Mouse (Mus musculus) frontal cortex, postnatal 10 days (tissue): Measurements from ENCODE around the gene Lrrc49.

Experiments
- DNase-seq, 2 experiments: peaks; one replicate each; pipeline ENCODE4 v3.0.0; 2022; ENCODE audit warnings: low spot score in 2 of 2, mixed read lengths in 1 of 2

Gene Lrrc49

GRCm38 (mm10) chr9:60687891-60688324, at the start of gene Lrrc49:
TSS of gene Lrrc49 (minus strand) at chr9:60688158.
- peak; percentile 83 to 89 for DNase-seq

DNA sequence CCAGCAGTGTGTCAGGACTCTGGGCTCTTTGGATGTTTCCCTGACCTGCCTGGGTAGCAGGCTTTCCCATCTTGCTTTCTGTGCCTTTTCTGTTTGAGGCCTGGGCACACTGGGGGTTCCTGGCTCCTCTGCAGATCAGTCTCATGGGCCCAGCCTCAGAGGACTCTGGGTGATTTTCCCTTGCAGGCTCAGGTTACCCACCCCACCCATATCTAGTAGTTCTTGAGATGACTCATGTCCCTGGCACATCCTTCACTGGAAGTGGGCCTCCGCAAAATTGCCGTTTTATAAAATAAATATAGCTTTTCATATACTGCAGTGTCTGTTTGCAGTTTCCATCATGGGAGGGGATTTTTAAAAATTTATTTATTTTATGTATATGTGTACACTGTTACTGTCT, 46.4 kb upstream of the Lrrc49 start:
- no peak for DNase-seq

DNA sequence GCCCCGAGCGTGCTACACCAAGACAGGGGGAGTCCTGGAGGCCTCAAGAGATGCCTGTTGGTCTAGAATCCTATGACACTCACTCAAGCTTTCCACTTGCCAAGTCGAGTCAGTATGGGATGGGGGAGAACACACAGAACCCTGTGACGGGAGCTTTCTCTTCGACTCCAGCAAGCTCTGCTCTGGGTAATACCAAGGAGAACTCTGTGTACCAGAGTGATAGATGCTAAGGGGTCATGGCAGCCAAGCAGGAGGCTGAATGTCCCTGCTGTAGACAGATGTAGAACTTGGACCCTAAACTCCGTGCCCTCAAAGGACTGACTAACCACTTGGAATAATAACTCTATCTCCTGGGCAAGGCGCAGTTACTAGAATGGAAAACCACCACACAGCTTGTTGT, 37.0 kb upstream of the Lrrc49 start:
- DNase-seq: no peak

- no peak for DNase-seq
Measured at GRCm38 (mm10) chr9:60719687-60720086, 31.7 kb upstream of the Lrrc49 start.

DNA sequence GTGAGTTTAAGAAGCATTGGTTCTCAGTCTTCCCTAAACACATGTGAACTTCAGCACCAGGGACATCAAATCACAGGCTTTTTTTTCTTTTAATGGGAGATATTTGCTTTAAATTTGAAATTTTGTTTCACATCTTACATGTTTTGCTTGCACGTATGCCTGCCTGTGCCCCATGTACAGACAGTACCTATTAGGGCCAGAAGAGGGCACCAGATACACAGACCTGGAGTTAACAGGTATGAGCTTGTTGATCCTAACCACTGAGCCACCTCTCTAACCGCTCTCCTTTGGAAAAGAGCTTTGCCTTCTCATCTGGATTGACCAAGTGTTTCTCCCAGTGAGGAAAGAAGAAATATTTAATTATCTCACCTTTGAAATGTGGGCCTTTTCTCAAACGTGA, 30.3 kb upstream of the Lrrc49 start:
- no peak for DNase-seq

DNA sequence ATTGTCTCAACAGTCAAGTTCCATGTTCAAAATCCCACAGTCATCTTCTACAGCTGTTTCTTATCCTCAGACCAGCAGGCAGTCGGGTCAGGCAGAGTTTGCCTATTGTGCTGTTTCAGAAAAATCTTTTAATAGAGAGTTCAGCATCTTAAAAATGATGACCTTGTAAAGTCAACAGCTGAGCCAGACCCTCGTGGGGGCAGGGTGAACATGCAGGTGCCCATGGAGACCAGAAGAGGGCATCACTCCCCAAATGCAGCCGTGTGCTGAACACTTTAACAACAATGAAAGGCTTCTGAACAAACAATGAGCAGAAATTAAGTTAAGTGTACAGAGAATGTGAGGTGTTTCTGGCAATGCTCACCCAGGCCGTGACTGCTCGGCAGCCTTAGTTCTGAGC, 27.9 kb upstream of the Lrrc49 start:
- DNase-seq: no peak

DNA sequence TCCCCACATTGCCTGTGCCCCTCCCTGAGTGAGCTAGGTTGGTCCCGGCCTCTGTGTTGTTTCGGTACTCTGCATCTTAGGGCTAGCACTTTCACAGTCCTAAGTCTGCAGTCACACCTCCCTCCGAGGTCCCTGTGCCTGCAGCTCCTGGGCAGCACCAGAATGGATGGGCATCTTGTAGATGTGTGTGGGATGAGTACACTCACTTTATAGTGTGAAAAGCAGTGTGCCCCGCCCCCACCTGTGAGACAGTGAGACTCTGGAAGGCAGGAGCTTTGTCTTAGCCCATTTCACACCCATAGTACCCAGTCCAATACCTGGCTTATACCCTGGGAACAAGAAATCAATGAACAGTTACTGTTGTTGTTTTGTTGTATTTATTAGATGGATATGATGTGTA, 27.3 kb upstream of the Lrrc49 start:
- no peak for DNase-seq

GRCm38 (mm10) chr9:60714191-60714590, 26.2 kb upstream of the Lrrc49 start:
- no peak for DNase-seq

- no peak for DNase-seq
Measured at GRCm38 (mm10) chr9:60713616-60714015, 25.7 kb upstream of the Lrrc49 start.

DNA sequence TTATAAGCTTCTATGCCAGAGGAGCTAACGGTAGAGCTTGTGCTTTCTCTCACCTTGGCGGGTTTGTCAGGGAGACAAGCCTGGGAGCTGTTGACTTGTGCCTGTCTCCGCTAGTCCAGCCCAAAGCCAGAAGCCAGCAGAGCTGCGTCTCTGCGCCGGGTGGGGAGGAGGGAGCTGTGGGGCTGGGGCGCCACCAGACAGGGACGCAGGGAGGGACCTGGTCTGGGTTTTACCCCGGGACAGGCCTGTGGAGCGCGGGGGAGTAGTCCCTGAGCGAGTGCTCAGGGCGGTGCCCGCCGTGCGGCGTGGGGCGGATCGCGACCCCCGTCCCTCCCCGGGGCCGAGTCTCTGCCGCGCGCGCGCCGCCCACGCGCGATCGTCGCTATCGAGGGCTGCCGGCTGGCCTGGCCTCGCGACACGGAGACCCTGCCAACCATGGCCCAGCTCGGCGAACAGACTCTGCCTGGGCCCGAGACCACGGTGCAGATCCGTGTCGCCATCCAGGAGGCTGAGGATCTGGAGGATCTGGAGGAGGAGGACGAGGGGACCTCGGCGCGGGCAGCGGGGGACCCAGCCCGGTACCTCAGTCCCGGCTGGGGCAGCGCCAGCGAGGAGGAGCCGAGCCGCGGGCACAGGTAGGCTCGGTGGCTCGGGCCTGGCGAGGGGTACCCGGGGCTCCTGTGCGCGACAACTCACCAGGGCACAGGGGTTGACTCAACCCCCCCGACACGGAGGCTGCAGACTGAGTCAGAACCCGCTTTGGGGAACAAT, 25.0 kb upstream of the Lrrc49 start, which contains the start of gene Larp6:
Gene Larp6 (plus strand): TSS at position 219 of the 771 bp plus-strand sequence.
- peak in 1 of 2 experiments; percentile 50 for DNase-seq

DNA sequence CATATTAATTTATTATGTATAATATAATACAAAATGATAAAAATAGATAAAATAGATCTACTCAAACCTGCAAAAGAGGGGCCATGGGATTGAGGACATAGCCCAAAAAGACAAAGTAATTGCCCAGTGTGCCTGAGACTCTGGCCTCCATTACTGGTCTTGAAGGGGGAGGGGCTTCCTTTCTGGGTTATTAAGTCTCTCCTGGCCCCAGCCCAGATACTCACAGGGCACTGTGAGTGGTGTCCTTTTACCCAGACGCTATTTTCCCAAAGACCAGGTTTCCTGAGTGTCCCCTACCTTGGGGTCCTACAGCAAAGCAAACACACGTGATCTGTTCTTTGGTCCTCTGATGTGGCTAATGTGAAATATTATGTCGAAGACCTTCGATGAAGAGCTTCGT, 24.1 kb upstream of the Lrrc49 start:
- no peak for DNase-seq

- no peak for DNase-seq
Measured at GRCm38 (mm10) chr9:60709721-60710120, 21.8 kb upstream of the Lrrc49 start.

DNA sequence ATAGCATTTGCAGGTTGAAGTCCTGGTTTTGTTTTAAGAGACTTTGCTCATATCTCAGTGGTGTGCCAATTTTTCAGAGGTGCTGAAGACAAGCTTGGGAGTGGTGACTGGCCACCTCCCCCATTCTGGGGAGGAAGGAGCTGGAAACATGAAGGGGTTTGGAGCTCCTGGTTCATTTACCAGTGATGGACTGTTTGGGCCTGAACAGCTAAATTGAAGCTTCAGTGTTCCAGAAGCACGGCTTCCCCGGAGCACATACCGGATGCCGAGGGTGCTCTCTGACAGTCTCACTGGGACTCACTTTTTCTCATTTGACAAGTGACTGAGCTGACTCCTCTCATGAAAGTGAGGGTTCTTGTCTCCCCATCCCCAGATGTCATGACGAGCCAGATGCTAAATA, 20.6 kb upstream of the Lrrc49 start:
- no peak for DNase-seq

GRCm38 (mm10) chr9:60707594-60707993, 19.6 kb upstream of the Lrrc49 start:
- DNase-seq: no peak

GRCm38 (mm10) chr9:60699581-60700231, 11.7 kb upstream of the Lrrc49 start:
- DNase-seq: no peak

GRCm38 (mm10) chr9:60696271-60696985, 8.5 kb upstream of the Lrrc49 start:
- DNase-seq: no peak

GRCm38 (mm10) chr9:60693986-60694385, 6.0 kb upstream of the Lrrc49 start:
- no peak for DNase-seq

DNA sequence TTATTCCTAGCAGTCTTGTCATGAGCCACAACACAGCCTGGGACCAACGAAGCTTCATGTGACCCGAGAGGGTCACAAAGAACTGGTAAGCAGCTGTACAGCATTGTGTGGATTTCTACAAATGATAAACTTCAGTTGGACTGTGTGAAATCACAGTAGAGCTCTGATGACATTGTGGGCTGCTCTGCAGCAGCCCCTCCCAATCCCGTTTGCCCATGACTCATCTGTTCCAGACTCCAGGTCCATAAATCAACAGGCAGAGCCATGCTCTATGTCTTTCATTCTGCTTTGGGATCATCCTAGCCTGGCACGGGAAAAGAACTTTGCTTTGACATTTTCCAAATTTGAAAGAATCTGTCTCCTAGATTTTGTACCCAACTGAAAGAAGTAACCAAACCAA, 4.7 kb upstream of the Lrrc49 start:
- no peak for DNase-seq

DNA sequence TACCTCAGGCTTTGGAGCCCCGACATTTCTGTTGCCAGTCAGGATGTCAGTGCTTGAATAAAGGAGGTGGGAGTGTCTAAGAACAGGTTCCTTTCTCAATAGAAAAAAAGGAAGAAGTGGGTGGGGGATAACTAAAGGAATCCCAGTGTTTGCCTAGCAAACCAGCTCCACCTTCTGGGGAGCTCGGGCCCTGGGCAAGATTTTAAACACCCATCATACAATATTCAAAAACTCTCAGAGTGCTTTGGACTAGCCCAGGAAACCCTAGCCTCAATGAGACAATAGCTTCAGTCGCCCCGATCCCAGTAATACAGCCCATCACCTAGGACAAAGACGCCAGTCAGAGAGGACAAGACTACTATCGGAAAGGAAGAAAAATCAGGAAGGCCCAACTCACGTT, 543 bp downstream of the Lrrc49 start:
- DNase-seq: peak in 1 of 2 experiments; percentile 27

DNA sequence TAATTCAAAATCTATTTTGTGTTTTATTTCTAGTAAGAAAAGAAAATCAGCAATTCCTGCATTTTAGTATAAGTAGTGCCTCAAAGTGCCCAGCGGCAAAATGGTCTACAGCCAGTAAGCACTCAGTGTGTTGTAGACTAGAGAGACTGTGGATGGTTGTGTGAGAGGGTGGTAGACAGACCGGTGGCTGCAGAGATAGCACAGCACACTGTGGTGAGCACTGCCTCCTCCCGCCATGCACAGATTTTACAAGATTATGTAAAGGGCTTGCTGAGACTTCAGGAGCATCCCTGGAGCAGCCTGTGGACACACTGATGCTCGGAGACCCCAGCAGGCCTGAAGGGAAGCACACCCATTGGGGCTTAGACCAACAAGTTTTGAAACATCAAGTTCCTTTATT, 5.2 kb downstream of the Lrrc49 start:
- no peak for DNase-seq

DNA sequence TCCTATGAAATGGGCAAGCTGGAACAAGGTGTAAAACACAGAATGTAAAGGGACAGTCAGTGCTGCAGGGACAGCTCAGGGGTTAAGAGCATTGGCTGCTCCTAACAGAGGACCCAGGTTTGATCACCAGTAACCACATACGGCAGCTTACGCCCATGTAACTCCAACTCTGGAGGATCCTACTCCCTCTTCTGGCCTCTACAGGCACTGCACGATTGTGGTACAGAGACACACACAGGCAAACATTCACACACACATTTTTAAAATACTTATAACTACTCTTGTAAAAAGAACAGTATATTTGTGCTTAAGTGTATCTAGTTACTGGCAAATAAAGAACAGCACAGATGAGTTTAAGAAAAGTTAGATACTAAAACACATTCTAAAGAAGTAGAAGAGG, 7.0 kb downstream of the Lrrc49 start:
- DNase-seq: no peak

GRCm38 (mm10) chr9:60678913-60679312, 9.0 kb downstream of the Lrrc49 start:
- no peak for DNase-seq

- DNase-seq: no peak
Measured at GRCm38 (mm10) chr9:60676429-60676828, 11.5 kb downstream of the Lrrc49 start.
